Mouse (Mus musculus): Measurements from ENCODE around the gene Zfp667.
"Not testable (repeated sequence)": the region's sequence is repeated elsewhere in the genome, so short reads cannot be mapped to it uniquely, and the experiment has no call there.

The Zfp667 gene

GRCm38 (mm10) chr7:6285842-6286705 is at the start of gene Zfp667:
Gene Zfp667, plus strand, starts transcription at chr7:6286579.
- no peaks in the 10 kb centered on the region for H3K9me3 ChIP-seq (ENCODE audit: low read length)
- TF ChIP-seq CTCF (conservative IDR thresholded peaks at IDR 0.05; ENCODE audit: low read length) (no peak), POU5F1 (IDR thresholded peaks at IDR 0.05; ENCODE audit: borderline replicate concordance, low read length) (no peak), NANOG (IDR thresholded peaks at IDR 0.05; ENCODE audit: borderline replicate concordance, low read length) (no peak)
- H3K4me1 ChIP-seq (replicated peaks; ENCODE audit: low read depth, low read length): peaks cover 54% of the 10 kb centered on the region
- no peaks in the 10 kb centered on the region for H3K27me3 ChIP-seq (ENCODE audit: insufficient read depth, low read length)
- peak within 1 kb of the TSS; percentile 82 for H3K4me3 ChIP-seq (replicated peaks; ENCODE audit: low read length)
- peaks cover 4% of the 10 kb centered on the region; the same call in 1 of the 2 replicates for H3K36me3 ChIP-seq (ENCODE audit: insufficient read depth, low read length)

- no peaks in the 10 kb centered on the region for H3K9me3 ChIP-seq (ENCODE audit: low read length)
- H3K4me3 ChIP-seq (replicated peaks; ENCODE audit: low read length): peak overlapping the region; percentile 66
- H3K36me3 ChIP-seq (ENCODE audit: insufficient read depth, low read length): no peaks in the 10 kb centered on the region
- TF ChIP-seq NANOG (IDR thresholded peaks at IDR 0.05; ENCODE audit: borderline replicate concordance, low read length): no peak
- no peak for TF ChIP-seq POU5F1 (IDR thresholded peaks at IDR 0.05; ENCODE audit: borderline replicate concordance, low read length)
- no peak for TF ChIP-seq CTCF (conservative IDR thresholded peaks at IDR 0.05; ENCODE audit: low read length)
- peaks cover 49% of the 10 kb centered on the region for H3K4me1 ChIP-seq (replicated peaks; ENCODE audit: low read depth, low read length)
- H3K27me3 ChIP-seq (ENCODE audit: insufficient read depth, low read length): no peaks in the 10 kb centered on the region
Observed at GRCm38 (mm10) chr7:6239787-6240186, 46.6 kb upstream of the Zfp667 start.

GRCm38 (mm10) chr7:6240841-6241425 is 45.4 kb upstream of the Zfp667 start:
- H3K36me3 ChIP-seq (ENCODE audit: insufficient read depth, low read length); H3K4me3 ChIP-seq (replicated peaks; ENCODE audit: low read length); H3K27me3 ChIP-seq (ENCODE audit: insufficient read depth, low read length); H3K9me3 ChIP-seq (ENCODE audit: low read length): not testable (repeated sequence)
- H3K4me1 ChIP-seq (replicated peaks; ENCODE audit: low read depth, low read length): peaks cover 59% of the 10 kb centered on the region
- peak; percentile 21 for TF ChIP-seq CTCF (conservative IDR thresholded peaks at IDR 0.05; ENCODE audit: low read length)

GRCm38 (mm10) chr7:6244361-6245292 is 41.8 kb upstream of the Zfp667 start:
- Histone ChIP-seq H3K4me3 (replicated peaks; ENCODE audit: low read length) (peak overlapping the region; percentile 3; the same call in 1 of the 2 replicates), H3K9me3 (ENCODE audit: low read length) (peaks cover 18% of the 10 kb centered on the region), H3K36me3 (ENCODE audit: insufficient read depth, low read length) (no peaks in the 10 kb centered on the region), H3K27me3 (ENCODE audit: insufficient read depth, low read length) (no peaks in the 10 kb centered on the region), H3K4me1 (replicated peaks; ENCODE audit: low read depth, low read length) (peaks cover 57% of the 10 kb centered on the region)
- TF ChIP-seq CTCF (conservative IDR thresholded peaks at IDR 0.05; ENCODE audit: low read length) (no peak), NANOG (IDR thresholded peaks at IDR 0.05; ENCODE audit: borderline replicate concordance, low read length) (no peak; the same call in 1 of the 2 replicates), POU5F1 (IDR thresholded peaks at IDR 0.05; ENCODE audit: borderline replicate concordance, low read length) (no peak)

GRCm38 (mm10) chr7:6252410-6252809 is 34.0 kb upstream of the Zfp667 start, which contains the start of gene Epp13:
Gene Epp13, plus strand, starts transcription at chr7:6252710.
- H3K9me3 ChIP-seq (ENCODE audit: low read length): peaks cover 68% of the 10 kb centered on the region
- H3K27me3 ChIP-seq (ENCODE audit: insufficient read depth, low read length): no peaks in the 10 kb centered on the region
- TF ChIP-seq CTCF (conservative IDR thresholded peaks at IDR 0.05; ENCODE audit: low read length): no peak
- TF ChIP-seq POU5F1 (IDR thresholded peaks at IDR 0.05; ENCODE audit: borderline replicate concordance, low read length): no peak
- TF ChIP-seq NANOG (IDR thresholded peaks at IDR 0.05; ENCODE audit: borderline replicate concordance, low read length): no peak
- H3K4me3 ChIP-seq (replicated peaks; ENCODE audit: low read length): 0 out of 2 replicates have a peak within 1 kb of the TSS, but pooled peaks have one; percentile 2
- peaks cover 9% of the 10 kb centered on the region for H3K4me1 ChIP-seq (replicated peaks; ENCODE audit: low read depth, low read length)
- H3K36me3 ChIP-seq (ENCODE audit: insufficient read depth, low read length): peaks cover 23% of the 10 kb centered on the region

- no peak for TF ChIP-seq NANOG (IDR thresholded peaks at IDR 0.05; ENCODE audit: borderline replicate concordance, low read length)
- TF ChIP-seq CTCF (conservative IDR thresholded peaks at IDR 0.05; ENCODE audit: low read length): no peak
- TF ChIP-seq POU5F1 (IDR thresholded peaks at IDR 0.05; ENCODE audit: borderline replicate concordance, low read length): no peak
- Histone ChIP-seq H3K4me3 (replicated peaks; ENCODE audit: low read length) (no peak overlapping the region), H3K4me1 (replicated peaks; ENCODE audit: low read depth, low read length) (peaks cover 17% of the 10 kb centered on the region), H3K27me3 (ENCODE audit: insufficient read depth, low read length) (no peaks in the 10 kb centered on the region), H3K36me3 (ENCODE audit: insufficient read depth, low read length) (peaks cover 24% of the 10 kb centered on the region), H3K9me3 (ENCODE audit: low read length) (peaks cover 57% of the 10 kb centered on the region)
Observed at GRCm38 (mm10) chr7:6254451-6254850, 31.9 kb upstream of the Zfp667 start.

- H3K4me3 ChIP-seq (replicated peaks; ENCODE audit: low read length): peak overlapping the region; percentile 10; the same call in 1 of the 2 replicates
Observed at GRCm38 (mm10) chr7:6257386-6257785, 29.0 kb upstream of the Zfp667 start.

More at GRCm38 (mm10) chr7:6257386-6257785, 29.0 kb upstream of the Zfp667 start:
- H3K4me1 ChIP-seq (replicated peaks; ENCODE audit: low read depth, low read length): peaks cover 39% of the 10 kb centered on the region
- no peaks in the 10 kb centered on the region for H3K27me3 ChIP-seq (ENCODE audit: insufficient read depth, low read length)
- TF ChIP-seq NANOG (IDR thresholded peaks at IDR 0.05; ENCODE audit: borderline replicate concordance, low read length): no peak
- TF ChIP-seq CTCF (conservative IDR thresholded peaks at IDR 0.05; ENCODE audit: low read length): no peak
- no peak for TF ChIP-seq POU5F1 (IDR thresholded peaks at IDR 0.05; ENCODE audit: borderline replicate concordance, low read length)
- peaks cover 68% of the 10 kb centered on the region for H3K9me3 ChIP-seq (ENCODE audit: low read length)
- H3K36me3 ChIP-seq (ENCODE audit: insufficient read depth, low read length): peaks cover 32% of the 10 kb centered on the region

Data from E14TG2a.4 (cell line).